Mouse (Mus musculus) mammary gland, adult 2 months (tissue): ENCODE data around the gene Gm47955. TPM values are rescaled to one million over a fixed set of nuclear protein-coding genes. Genes with fewer than 3 reads are reported as not detected.

ENCODE experiments used
- polyA plus RNA-seq: library from polyadenylated mRNA; depleted of rRNA; stranded (reverse); fragments of >200 nt; gene quantifications from 2 replicates; pipeline ENCODE4 v1.2.3, GENCODE M21; 2012; ENCODE audit warnings: low replicate concordance; rRNA removed

Gene Gm47955
- polyA plus RNA-seq: not detected in 2 replicates

GRCm38 (mm10) chr1:82959870-82960385 is at the start of gene Gm47955:
Gm47955 (plus strand) TSS chr1:82960286.

GRCm38 (mm10) chr1:82913025-82913424 is 47.1 kb upstream of the Gm47955 start, which contains the start of gene A030005L19Rik:
A030005L19Rik (plus strand) TSS chr1:82913325.

GRCm38 (mm10) chr1:82924650-82925049 is 35.4 kb upstream of the Gm47955 start, which contains the start of gene A030014E15Rik:
A030014E15Rik (plus strand) TSS chr1:82924917.

GRCm38 (mm10) chr1:82931326-82931725 is 28.8 kb upstream of the Gm47955 start, which contains the start of gene Gm6217:
Gm6217 (minus strand) TSS chr1:82931399.

GRCm38 (mm10) chr1:82943295-82943694 is 16.8 kb upstream of the Gm47955 start, which contains the start of gene A030003K21Rik:
A030003K21Rik (minus strand) TSS chr1:82943388.

GRCm38 (mm10) chr1:82955913-82956312 is 4.2 kb upstream of the Gm47955 start, which contains the start of gene Gm7544:
Gm7544 (minus strand) TSS chr1:82956013.

GRCm38 (mm10) chr1:83000306-83000705 is 40.2 kb downstream of the Gm47955 start, which contains the start of gene Gm47959:
Gm47959 (plus strand) TSS chr1:83000548.

Other genes with a start within 250 kb of the Gm47955 start
- gene Mff, start 235.4 kb upstream of the Gm47955 start, polyA plus RNA-seq: 50.1 and 51.4 TPM in 2 replicates
- not detected in 2 replicates for gene Tm4sf20, start 191.8 kb upstream of the Gm47955 start, polyA plus RNA-seq
- gene Gm47791, start 189.0 kb upstream of the Gm47955 start, polyA plus RNA-seq: not detected in 2 replicates
- 42.7 and 63.9 TPM in 2 replicates for gene Agfg1, start 120.8 kb upstream of the Gm47955 start, polyA plus RNA-seq
- gene A030005L19Rik, start 47.0 kb upstream of the Gm47955 start, polyA plus RNA-seq: 0.60 and 1.1 TPM in 2 replicates
- gene A030014E15Rik, start 35.4 kb upstream of the Gm47955 start, polyA plus RNA-seq: not detected in 2 replicates
- gene Gm6217, start 28.9 kb upstream of the Gm47955 start, polyA plus RNA-seq: not detected in 2 replicates
- gene A030003K21Rik, start 16.9 kb upstream of the Gm47955 start, polyA plus RNA-seq: not detected in 2 replicates
- gene Gm7544, start 4.3 kb upstream of the Gm47955 start, polyA plus RNA-seq: not detected in 2 replicates
- not detected in 2 replicates for gene Gm47959, start 40.3 kb downstream of the Gm47955 start, polyA plus RNA-seq
- gene Slc19a3, start 78.2 kb downstream of the Gm47955 start, polyA plus RNA-seq: 0.41 and 0.72 TPM in 2 replicates
- not detected in 2 replicates for gene Krtap28-10, start 82.2 kb downstream of the Gm47955 start, polyA plus RNA-seq
- not detected in 2 replicates for gene Gm47969, start 84.6 kb downstream of the Gm47955 start, polyA plus RNA-seq
- gene A030005K14Rik, start 99.1 kb downstream of the Gm47955 start, polyA plus RNA-seq: not detected in 2 replicates
- gene Krtap28-13, start 100.6 kb downstream of the Gm47955 start, polyA plus RNA-seq: not detected in 2 replicates
- 0.32 TPM in 1 of 2 replicates, not detected in the other for gene Ccl20, start 156.5 kb downstream of the Gm47955 start, polyA plus RNA-seq
- gene Daw1, start 199.5 kb downstream of the Gm47955 start, polyA plus RNA-seq: not detected in 2 replicates